Mouse (Mus musculus): ENCODE results near the gene Cldn7.

Gene Cldn7

DNA sequence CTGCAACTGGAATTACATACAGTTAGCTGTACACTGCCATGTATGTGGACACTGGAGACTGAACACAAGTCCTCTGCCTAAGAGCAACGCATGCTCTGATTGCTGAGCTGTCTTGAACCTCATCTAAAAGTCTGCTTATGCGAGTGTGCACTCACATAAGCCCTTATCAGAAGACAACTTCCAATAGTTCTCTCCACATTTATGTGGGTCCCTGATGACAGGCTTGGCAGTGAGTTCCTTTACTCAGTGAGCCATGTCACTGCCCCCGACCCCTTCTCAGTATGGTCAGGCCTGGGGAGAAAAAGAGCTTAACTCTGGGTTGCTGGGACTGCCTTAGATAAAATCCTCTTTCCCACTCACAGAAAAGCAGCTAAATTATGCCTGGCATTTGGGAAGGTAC lies 52.1 kb downstream of the Cldn7 start, which contains the start of gene Dlg4:
Dlg4 (plus strand) TSS at position 274 of the 400 bp plus-strand sequence.
- no peak for DNase-seq

DNA sequence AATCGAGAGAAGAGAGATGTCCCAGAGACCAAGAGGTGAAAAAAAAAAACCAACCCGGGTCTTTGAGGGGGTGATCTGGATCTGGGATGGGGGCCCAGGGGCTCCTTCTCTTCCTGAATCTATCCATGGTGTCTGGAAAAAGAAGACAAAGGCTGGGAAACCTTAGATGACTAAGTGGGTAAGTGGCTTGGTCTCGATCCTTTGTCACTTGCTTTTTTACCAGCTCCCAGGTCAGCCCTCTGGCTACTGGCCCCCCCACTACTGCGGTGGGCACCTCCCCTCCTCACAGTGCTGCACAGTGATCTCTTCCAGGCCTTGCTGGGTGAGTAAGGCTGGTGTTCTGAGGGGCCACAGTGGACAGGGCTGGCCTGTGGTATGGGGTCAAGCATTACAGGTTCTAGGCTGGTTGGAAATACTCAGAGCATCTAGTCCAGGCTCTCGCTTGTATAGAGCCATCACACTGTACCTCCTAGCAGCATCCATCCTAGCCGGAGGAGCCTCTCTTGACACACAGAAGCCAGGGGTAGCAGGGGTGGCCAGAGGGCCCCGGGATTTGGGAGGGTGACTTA lies 52.7 kb downstream of the Cldn7 start:
- DNase-seq, result no peak
